Mouse (Mus musculus): ENCODE results near the gene Icam5. TPM values are rescaled to one million over a fixed set of nuclear protein-coding genes. Genes with fewer than 3 reads are reported as not detected.

Icam5 gene
- polyA plus RNA-seq, 1 experiment from 2014 or later, result 0.05 TPM

MicroRNA genes within 50 kb of the gene (microRNA counts, 519-probe panel; counts per million panel counts)
- 3,351 counts per million, percentile 58 among the panel's probes with 10 or more counts for microRNA mmu-miR-1900

Small RNA genes within 50 kb of the gene (microRNA-seq; reads per million reads assigned to microRNA genes)
- gene Mir1900, result not detected
- gene Mir7082, result 0.52 reads per million

Other genes starting within 250 kb of the Icam5 start
- 0.60 and 0.62 TPM in 2 replicates for gene Col5a3, start 217.0 kb upstream of the Icam5 start, polyA plus RNA-seq (2015; fragmentation: Nextera tagmentation; extraction: Ambion mirVana)
- gene Rdh8, start 213.6 kb upstream of the Icam5 start, polyA plus RNA-seq (2015; fragmentation: Nextera tagmentation; extraction: Ambion mirVana), result not detected in 2 replicates
- 4.6 and 5.6 TPM in 2 replicates for gene A230050P20Rik, start 163.4 kb upstream of the Icam5 start, polyA plus RNA-seq (2015; fragmentation: Nextera tagmentation; extraction: Ambion mirVana)
- 2.9 and 3.3 TPM in 2 replicates for gene Angptl6, start 152.3 kb upstream of the Icam5 start, polyA plus RNA-seq (2015; fragmentation: Nextera tagmentation; extraction: Ambion mirVana)
- 85.9 and 91.3 TPM in 2 replicates for gene Ppan, start 143.9 kb upstream of the Icam5 start, polyA plus RNA-seq (2015; fragmentation: Nextera tagmentation; extraction: Ambion mirVana)
- gene Eif3g, start 133.4 kb upstream of the Icam5 start, polyA plus RNA-seq (2015; fragmentation: Nextera tagmentation; extraction: Ambion mirVana), result 329 and 337 TPM in 2 replicates
- gene Dnmt1, start 72.2 kb upstream of the Icam5 start, polyA plus RNA-seq (2015; fragmentation: Nextera tagmentation; extraction: Ambion mirVana), result 97.6 and 104 TPM in 2 replicates
- 60.3 and 66.9 TPM in 2 replicates for gene S1pr2, start 55.3 kb upstream of the Icam5 start, polyA plus RNA-seq (2015; fragmentation: Nextera tagmentation; extraction: Ambion mirVana)
- 131 and 133 TPM in 2 replicates for gene Mrpl4, start 29.3 kb upstream of the Icam5 start, polyA plus RNA-seq (2015; fragmentation: Nextera tagmentation; extraction: Ambion mirVana)
- 12.3 and 13.9 TPM in 2 replicates for gene Icam1, start 16.1 kb upstream of the Icam5 start, polyA plus RNA-seq (2015; fragmentation: Nextera tagmentation; extraction: Ambion mirVana)
- 0.62 and 2.2 TPM in 2 replicates for gene Icam4, start 2.7 kb upstream of the Icam5 start, polyA plus RNA-seq (2015; fragmentation: Nextera tagmentation; extraction: Ambion mirVana)
- 1.0 and 1.3 TPM in 2 replicates for gene Zglp1, start 35.0 kb downstream of the Icam5 start, polyA plus RNA-seq (2015; fragmentation: Nextera tagmentation; extraction: Ambion mirVana)
- gene Gm49373, start 41.0 kb downstream of the Icam5 start, polyA plus RNA-seq (2015; fragmentation: Nextera tagmentation; extraction: Ambion mirVana), result 0.59 and 0.88 TPM in 2 replicates
- gene Fdx1l, start 41.5 kb downstream of the Icam5 start, polyA plus RNA-seq (2015; fragmentation: Nextera tagmentation; extraction: Ambion mirVana), result 54.8 and 61.6 TPM in 2 replicates
- 1.8 and 2.1 TPM in 2 replicates for gene Gm38431, start 59.9 kb downstream of the Icam5 start, polyA plus RNA-seq (2015; fragmentation: Nextera tagmentation; extraction: Ambion mirVana)
- 55.0 and 63.2 TPM in 2 replicates for gene Raver1, start 59.9 kb downstream of the Icam5 start, polyA plus RNA-seq (2015; fragmentation: Nextera tagmentation; extraction: Ambion mirVana)
- 13.7 and 16.5 TPM in 2 replicates for gene Tyk2, start 99.2 kb downstream of the Icam5 start, polyA plus RNA-seq (2015; fragmentation: Nextera tagmentation; extraction: Ambion mirVana)
- gene Cdc37, start 117.9 kb downstream of the Icam5 start, polyA plus RNA-seq (2015; fragmentation: Nextera tagmentation; extraction: Ambion mirVana), result 320 and 346 TPM in 2 replicates
- gene Pde4a, start 133.6 kb downstream of the Icam5 start, polyA plus RNA-seq (2015; fragmentation: Nextera tagmentation; extraction: Ambion mirVana), result 5.4 and 6.1 TPM in 2 replicates
- 79.7 and 82.5 TPM in 2 replicates for gene Keap1, start 207.3 kb downstream of the Icam5 start, polyA plus RNA-seq (2015; fragmentation: Nextera tagmentation; extraction: Ambion mirVana)
- gene S1pr5, start 216.4 kb downstream of the Icam5 start, polyA plus RNA-seq (2015; fragmentation: Nextera tagmentation; extraction: Ambion mirVana), result 0.77 and 0.83 TPM in 2 replicates
- 31.4 and 32.8 TPM in 2 replicates for gene Atg4d, start 233.2 kb downstream of the Icam5 start, polyA plus RNA-seq (2015; fragmentation: Nextera tagmentation; extraction: Ambion mirVana)

Measured in limb, embryonic 13.5 days (tissue).